Mouse (Mus musculus) gastrocnemius, postnatal 10 days (tissue): ENCODE results near the gene Tmem33. TPM values are rescaled to one million over a fixed set of nuclear protein-coding genes. Genes with fewer than 3 reads are reported as not detected.

Experiments
- DNase-seq: peaks from one replicate; pipeline ENCODE4 v3.0.0; 2021; ENCODE audit warnings: mixed read lengths
- total RNA-seq, 2 experiments: library from RNA; stranded (reverse); gene quantifications; 2 replicates each; pipeline ENCODE4 v1.2.3; 2021

Tmem33 gene
- total RNA-seq, 2 experiments from 2014 or later = 28.0 to 33.4 TPM

DNA sequence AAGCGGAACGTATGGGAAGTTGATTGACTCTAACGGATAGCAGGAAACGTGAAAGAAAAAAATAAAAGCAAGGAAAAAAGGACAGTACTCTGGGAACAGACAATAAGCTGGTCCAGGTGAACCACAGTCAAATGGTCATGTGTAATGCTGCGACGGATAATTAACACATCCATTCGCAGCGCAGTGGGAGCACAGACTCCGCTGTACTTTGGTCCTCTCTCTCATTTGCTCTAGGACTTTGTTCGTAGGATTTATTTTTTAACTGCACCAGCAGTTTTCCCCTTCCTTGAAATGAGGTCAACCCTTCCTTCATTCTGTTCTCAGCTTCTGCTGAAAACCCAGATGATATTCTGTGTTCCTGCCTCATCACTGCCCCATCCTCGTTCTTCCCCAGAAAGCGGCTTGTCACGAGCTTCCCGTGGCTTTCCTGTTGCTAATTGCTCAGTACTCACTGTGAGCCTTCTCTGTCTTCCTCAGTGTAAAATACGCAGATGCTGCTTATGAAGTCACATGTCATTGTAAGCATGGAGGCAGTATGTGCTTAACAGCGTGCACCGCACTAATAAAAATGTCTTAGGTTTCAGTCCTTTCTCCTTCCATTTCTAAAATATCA, 61.4 kb downstream of the Tmem33 start:
- DNase-seq = no peak

DNA sequence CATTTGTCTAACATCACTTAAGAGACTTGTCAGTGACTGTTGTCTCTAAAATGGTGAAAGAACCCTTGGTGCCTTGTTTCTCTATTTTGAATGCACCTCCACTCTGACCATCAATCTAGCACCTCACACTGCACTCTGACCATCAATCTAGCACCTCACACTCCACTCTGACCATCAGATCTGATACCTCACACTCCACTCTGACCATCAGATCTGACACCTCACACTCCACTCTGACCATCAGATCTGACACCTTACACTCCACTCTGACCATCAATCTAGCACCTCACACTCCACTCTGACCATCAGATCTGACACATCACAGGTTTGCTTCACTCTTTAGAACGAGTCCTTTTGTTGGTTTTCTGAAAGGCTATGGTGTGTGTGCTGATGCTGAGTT, 63.7 kb downstream of the Tmem33 start:
- DNase-seq = no peak

DNA sequence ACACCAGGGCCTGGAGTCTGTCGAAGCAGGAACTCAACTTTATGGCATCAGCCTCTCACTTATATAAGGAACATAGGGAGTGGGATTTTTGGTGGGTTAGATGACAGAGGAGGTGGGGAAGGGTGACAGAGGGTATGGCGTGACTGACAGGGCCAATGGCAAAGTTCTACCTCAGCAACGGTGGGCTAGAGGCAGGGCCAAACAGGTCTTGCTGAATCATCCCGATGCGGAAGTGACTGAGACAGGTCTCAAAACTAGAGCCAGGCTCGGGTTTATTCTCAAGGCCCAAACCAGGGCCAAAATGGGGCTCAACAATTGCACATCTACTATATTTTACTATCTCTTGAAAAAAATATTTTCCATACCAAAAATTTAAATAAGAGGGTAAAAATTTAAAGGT, 80.4 kb downstream of the Tmem33 start:
- DNase-seq = no peak

Other genes with a start within 250 kb of the Tmem33 start
- not detected for gene Phox2b, start 161.3 kb upstream of the Tmem33 start, total RNA-seq
- 10 to 100 TPM; 78.3 to 82.2 TPM for gene Slc30a9, start 46.4 kb downstream of the Tmem33 start, total RNA-seq
- gene Bend4, start 167.7 kb downstream of the Tmem33 start, total RNA-seq = 1 to 10 TPM; 1.8 to 2.1 TPM